Mouse (Mus musculus) granulocyte monocyte progenitor cell, adult 5-6 weeks (primary cell): Measurements from ENCODE around the gene Reg3d. TPM values are rescaled to one million over a fixed set of nuclear protein-coding genes. Genes with fewer than 3 reads are reported as not detected.
"Not testable (repeated sequence)": the region's sequence is repeated elsewhere in the genome, so short reads cannot be mapped to it uniquely, and the experiment has no call there.

Source experiments
- ATAC-seq: replicated peaks from 2 replicates; pipeline ENCODE4 v1.8.0; 2016; ENCODE audit warnings: mild to moderate bottlenecking, moderate TSS enrichment, inconsistent platforms; ENCODE audit not compliant: poor library complexity, severe bottlenecking
- total RNA-seq, 2 experiments: library from RNA; stranded (forward) in 1 of 2; stranded (reverse) in 1 of 2; fragments of 200-712, 200-1000 nt in 1 of 2; fragments of >200 nt in 1 of 2; fragmentation: Nextera tagmentation in 1 of 2; gene quantifications; 2 replicates each; pipeline ENCODE4 v1.2.3; 2014 to 2017

Reg3d gene
- not detected in 2 replicates for total RNA-seq (2014; fragmentation: Nextera tagmentation)
- not detected in 2 replicates for total RNA-seq (2017)

DNA sequence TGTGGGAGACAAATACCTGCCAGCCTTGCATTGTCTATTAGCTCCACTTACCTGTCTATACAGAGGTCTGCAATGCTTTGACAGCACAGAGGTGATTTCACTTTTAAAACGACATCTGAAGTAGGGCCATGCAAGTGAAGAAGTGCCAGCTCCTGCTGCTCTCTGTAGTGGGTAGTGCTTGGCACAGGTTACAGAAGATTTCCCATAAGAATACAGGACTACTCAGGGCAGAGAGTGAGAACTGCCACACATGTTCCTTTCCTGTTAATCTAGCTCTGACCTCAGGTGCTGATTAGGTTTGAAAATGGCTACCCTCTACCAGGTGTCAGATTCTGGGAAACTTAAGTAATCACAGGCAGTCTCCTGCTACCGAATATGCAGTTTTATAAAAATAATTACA is at the start of gene Reg3d:
Gene Reg3d, minus strand, starts transcription at position 101 of the 400 bp plus-strand sequence.
- ATAC-seq: no peak

DNA sequence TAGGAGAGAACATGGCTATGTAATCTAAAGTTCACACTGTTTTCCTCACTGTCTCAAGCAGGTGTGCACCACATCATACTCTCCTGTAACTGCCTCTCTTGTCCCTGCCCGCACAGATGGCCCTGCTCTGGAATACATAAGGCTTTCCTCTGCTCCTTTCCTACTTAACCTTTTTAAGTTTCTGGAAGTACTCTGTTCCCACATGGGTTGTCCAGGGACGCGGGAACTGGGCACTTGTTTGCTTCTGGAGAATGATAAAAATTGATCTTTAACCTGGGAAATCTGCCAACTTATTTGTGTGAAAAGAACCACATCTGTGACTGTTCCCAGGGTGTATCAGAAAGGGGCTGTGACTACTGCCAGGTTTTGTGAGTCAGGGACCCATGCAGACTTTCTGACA is 46.8 kb upstream of the Reg3d start:
- ATAC-seq: no peak

DNA sequence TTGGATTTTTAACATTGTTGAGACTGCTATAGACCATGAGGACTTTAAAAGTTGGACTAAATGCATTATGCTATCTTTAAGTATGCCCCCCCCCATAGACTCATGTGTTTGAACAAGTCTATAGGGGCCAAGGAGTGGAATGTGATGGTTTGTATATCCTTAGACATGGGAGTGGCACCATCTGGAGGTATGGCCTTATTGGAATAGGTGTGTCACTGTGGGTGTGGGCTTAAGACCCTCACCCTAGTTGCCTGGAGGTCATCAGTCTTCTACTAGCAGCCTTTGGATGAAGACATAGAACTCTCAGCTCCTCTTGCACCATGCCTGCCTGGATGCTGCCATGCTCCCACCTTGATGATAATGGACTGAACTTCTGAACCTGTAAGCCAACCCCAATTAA is 43.7 kb upstream of the Reg3d start, which contains the start of gene Reg1:
Gene Reg1, plus strand, starts transcription at position 301 of the 400 bp plus-strand sequence.
- ATAC-seq: not testable (repeated sequence)

- not testable (repeated sequence) for ATAC-seq
Measured at GRCm38 (mm10) chr6:78395323-78395722, 16.7 kb upstream of the Reg3d start, which contains the start of gene Reg2. Reg2 (plus strand) TSS chr6:78395623.

GRCm38 (mm10) chr6:78385609-78386008 is 6.9 kb upstream of the Reg3d start:
- ATAC-seq: no peak

DNA sequence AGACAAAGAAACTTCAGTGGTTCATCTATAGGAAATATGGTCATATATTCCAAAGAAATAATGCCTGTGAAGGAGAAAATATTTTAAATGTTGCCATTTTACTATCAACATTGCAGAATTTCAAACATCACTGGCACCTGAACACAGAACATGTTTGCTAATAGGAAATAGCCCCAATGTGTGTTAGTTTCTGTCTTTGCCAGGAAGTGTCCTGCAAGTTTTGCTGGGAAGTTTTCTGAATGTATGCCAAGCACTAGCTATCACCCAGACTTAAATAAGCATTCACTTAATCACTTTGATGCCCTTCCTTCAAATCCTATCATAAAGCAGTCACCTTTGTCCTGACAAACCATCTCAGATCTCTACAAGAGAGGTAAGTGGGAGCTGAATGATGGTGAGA is 1.7 kb upstream of the Reg3d start, which contains the start of gene Reg3a:
Gene Reg3a, plus strand, starts transcription at position 301 of the 400 bp plus-strand sequence.
- no peak for ATAC-seq

DNA sequence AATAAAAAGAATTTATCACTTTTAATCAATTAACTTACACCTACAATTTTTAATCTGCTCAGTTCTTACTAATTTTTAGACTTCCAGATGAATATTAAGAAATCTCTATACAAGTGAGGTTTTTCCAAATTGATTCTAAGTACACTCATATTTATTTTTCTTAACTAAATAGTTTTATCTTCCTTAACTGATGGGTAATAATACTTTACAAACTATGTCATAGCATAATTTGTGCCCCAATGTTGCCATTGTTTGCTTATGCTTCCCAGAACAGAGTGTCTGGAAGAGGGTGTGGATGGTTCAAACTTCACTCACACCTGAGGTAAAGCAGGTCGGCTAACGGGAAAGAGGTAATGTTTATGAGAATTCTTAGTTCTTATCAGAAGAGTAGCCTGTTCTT is 8.3 kb downstream of the Reg3d start, which contains the start of gene Reg3b:
Gene Reg3b, plus strand, starts transcription at position 301 of the 400 bp plus-strand sequence.
- no peak for ATAC-seq

DNA sequence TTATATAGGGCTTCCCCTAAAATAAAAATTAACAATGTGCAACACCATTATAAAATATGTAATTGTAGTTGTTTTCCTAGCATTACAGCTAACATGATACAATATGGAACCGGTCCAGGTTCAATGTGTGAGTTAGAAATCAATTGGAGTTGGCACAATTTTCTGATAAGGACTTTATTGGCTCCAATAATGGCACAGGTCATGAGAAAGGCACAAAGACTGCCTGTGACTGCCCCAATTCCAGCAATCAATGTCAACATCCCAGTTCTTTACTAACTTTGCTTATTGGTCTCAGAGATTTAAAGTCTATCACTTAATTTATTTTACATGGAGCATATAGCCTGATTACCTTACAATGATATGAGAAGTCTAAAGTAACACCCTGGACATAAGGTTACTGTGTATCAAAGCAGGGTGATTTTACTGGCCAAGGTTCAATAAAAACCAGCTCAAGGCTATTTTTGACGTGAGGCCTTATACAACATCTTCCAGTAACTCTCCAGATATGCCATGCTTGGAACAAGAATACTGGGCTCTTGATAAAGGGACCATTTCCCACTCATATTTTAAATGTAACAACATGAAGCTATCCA is 16.6 kb downstream of the Reg3d start:
- no peak for ATAC-seq

GRCm38 (mm10) chr6:78341689-78342088 is 37.0 kb downstream of the Reg3d start:
- no peak for ATAC-seq

GRCm38 (mm10) chr6:78340296-78340695 is 38.4 kb downstream of the Reg3d start:
- no peak for ATAC-seq

DNA sequence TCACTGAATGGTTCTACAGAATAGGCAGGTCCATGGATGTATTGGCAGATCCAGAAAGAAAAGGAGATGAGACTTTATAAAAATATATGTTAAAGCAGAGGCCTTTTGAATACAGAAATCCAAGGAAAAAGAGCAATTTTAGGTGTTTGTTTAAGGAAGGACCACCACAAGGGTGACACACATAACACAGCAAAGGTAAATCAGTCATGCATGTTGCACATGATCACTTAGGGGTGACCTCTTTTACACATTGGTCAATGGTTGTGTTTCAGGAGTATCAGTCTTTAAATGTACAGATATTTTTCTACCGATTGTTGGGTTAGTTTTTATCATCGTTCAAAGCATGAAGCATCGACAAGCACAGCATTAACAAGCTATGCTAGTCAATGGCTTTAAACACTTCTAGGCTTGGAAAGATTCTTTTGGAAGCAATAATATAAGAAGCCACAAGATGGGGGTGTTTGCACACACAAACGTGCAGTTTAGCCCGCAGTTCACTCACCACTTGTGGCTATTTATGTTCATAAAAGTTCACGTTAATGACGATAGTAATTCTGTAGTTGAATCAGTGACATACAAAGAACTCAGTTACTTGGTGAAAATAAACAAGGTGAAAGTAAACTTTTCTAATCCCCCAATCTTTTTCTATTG is 46.6 kb downstream of the Reg3d start:
- ATAC-seq: no peak

GRCm38 (mm10) chr6:78329166-78329565 is 49.5 kb downstream of the Reg3d start:
- no peak for ATAC-seq

DNA sequence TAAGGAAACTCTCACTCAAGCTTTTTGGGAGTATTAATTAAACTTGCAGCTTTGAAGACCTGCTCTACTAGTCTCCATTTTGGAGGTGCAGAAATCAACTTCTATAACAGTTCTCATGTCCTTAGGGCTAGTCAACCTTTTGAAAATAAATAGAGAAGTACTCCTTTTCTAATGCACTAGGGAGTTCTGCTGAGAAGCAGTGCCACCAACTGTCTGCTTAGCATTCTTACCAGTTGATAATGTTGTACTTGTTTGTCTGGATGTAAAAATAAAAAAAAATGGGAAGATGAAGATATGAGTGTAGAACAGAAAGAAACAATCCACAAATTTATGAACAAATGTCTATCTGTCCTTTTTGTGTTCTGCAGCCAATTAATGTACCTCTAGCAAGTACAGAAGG is 50.9 kb downstream of the Reg3d start:
- ATAC-seq: no peak

Other genes with a start within 250 kb of the Reg3d start
- gene Reg3b, start 8.2 kb downstream of the Reg3d start, total RNA-seq (2014; fragmentation: Nextera tagmentation): not detected in 2 replicates
- not detected in 2 replicates for gene Reg3b, start 8.2 kb downstream of the Reg3d start, total RNA-seq (2017)
- gene Reg3a, start 1.8 kb upstream of the Reg3d start, total RNA-seq (2014; fragmentation: Nextera tagmentation): not detected in 2 replicates
- not detected in 2 replicates for gene Reg3a, start 1.8 kb upstream of the Reg3d start, total RNA-seq (2017)
- not detected in 2 replicates for gene Reg2, start 16.8 kb upstream of the Reg3d start, total RNA-seq (2014; fragmentation: Nextera tagmentation)
- gene Reg2, start 16.8 kb upstream of the Reg3d start, total RNA-seq (2017): not detected in 2 replicates
- not detected in 2 replicates for gene Reg1, start 43.8 kb upstream of the Reg3d start, total RNA-seq (2014; fragmentation: Nextera tagmentation)
- not detected in 2 replicates for gene Reg1, start 43.8 kb upstream of the Reg3d start, total RNA-seq (2017)
- gene Reg3g, start 90.0 kb upstream of the Reg3d start, total RNA-seq (2014; fragmentation: Nextera tagmentation): not detected in 2 replicates
- gene Reg3g, start 90.0 kb upstream of the Reg3d start, total RNA-seq (2017): not detected in 2 replicates